Mouse (Mus musculus) common myeloid progenitor, adult 5-6 weeks (primary cell): Measurements from ENCODE around the gene Pofut1. TPM values are rescaled to one million over a fixed set of nuclear protein-coding genes. Genes with fewer than 3 reads are reported as not detected.
"Not testable (repeated sequence)": the region's sequence is repeated elsewhere in the genome, so short reads cannot be mapped to it uniquely, and the experiment has no call there.

Experiments used
- ATAC-seq: replicated peaks from 2 replicates; pipeline ENCODE4 v1.8.0; 2016; ENCODE audit warnings: low read depth, mild to moderate bottlenecking, moderate TSS enrichment, inconsistent platforms; ENCODE audit not compliant: poor library complexity, severe bottlenecking
- total RNA-seq: library from RNA; stranded (forward); fragments of 200-1000, 187-1606 nt; gene quantifications from 2 replicates; pipeline ENCODE4 v1.2.3, GENCODE M21; 2017

Gene Pofut1
- total RNA-seq, 1 experiment from 2014 or later = 23.2 TPM

DNA sequence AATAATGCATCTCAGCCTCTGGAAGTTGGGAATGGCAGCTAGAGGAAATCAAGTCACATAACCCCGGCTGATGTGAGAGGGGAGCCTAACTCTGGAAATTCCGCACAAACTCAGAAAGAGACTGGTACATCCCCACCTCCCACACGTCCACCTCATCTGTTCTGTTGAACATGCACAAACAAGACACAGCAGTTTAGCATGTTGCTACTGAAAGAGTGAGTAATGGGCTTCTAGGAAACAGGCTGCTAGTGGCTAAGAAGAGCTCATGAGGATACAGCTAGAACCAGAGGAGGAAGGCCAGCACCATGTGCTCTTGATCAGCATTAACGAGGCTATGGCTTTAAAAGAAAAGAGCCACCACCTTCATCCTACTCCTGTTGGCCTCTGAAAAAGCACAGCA, 3.4 kb upstream of the Pofut1 start:
- no peak for ATAC-seq

- no peak for ATAC-seq
Measured at GRCm38 (mm10) chr2:153238406-153238805, 2.9 kb upstream of the Pofut1 start.

DNA sequence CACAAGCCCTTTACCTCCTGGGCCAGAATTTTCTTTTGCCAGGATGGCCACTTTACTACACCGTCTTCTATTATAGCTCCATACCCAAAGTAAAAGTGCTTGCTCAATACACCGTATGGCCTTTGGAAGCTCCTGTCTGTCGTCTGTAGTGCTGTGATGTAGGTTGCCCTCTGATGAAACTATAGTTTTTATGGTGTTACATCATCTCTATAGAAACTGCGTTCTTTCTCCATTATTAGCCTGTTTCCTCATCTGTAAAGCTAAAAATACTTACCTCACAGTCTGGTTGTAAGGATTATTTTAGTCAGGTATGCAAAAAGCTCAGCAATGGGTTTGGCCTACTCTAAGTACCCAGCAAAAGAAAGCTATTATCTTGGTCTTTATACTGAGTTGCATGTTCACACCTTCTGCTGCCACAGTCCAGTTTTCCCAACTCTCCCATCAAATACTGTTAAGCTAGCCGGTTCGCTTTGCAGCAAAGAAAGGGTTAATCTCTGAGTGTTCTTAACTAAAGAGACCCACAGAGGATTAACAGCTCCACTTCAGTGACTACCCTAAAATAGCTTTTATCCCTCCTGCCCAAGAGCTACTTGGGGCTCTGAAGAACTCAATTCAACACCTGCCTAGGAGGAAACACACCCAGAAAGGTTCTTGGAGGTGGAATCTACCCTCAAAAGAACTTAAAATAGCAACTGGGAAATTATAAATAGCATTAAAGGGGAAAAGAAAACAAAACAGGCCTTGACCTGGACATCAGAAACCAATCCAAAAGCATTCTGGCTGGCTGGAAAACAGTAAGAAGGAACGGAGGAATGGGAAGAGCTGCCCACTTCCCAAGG, 2.1 kb upstream of the Pofut1 start:
- peak; percentile 40 for ATAC-seq

- ATAC-seq = no peak
Measured at GRCm38 (mm10) chr2:153239860-153240480, 1.4 kb upstream of the Pofut1 start.

DNA sequence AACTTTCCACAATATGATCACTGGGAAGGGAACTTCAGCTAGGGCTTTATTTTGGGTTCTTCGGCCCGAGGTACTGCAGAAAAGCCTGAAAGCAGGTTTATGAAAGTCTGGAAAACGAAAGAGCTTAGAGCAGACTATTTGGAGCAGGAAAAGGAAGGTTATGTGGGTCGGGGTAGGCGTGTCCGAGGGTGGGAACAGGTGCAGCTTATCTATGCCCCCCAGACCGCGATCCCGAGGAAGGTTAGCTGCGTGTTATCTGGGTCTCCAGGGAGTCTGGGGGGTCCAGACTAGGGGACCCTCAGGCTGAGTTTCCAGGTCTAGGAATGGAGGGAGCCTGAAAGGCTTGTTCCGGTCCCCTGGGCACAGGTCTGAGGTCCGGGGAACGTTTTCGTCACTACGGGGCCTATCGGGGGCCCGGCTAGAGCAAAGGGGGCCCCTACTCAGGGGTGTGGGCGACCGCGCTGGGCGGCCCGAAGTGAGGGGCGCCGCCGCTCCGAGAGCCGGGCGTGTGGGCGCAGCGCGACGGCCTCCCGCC, 565 bp upstream of the Pofut1 start:
- ATAC-seq = peak; percentile 37

GRCm38 (mm10) chr2:153242156-153242555, 823 bp downstream of the Pofut1 start:
- no peak for ATAC-seq

DNA sequence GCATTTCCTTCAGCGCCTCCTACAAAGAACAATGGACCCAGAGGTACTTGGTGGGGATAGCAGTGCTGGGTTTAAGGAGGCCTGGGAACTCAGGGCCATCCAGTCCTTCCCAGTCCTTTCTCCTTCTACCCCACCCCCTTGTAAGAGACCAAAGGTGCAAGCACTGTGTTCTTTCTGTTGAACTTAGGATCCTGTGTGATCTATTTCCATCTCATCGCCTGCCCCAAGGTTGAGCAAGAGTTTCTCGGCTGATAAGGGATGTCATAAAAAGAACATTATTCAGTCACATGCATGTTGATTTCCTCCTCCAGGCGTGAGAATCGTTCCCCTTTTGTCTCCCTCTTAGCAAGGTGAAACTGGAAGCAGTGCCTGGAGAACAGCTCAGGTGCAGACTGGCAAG, 8.4 kb downstream of the Pofut1 start:
- no peak for ATAC-seq

- no peak for ATAC-seq
Measured at GRCm38 (mm10) chr2:153256604-153257003, 15.3 kb downstream of the Pofut1 start.

DNA sequence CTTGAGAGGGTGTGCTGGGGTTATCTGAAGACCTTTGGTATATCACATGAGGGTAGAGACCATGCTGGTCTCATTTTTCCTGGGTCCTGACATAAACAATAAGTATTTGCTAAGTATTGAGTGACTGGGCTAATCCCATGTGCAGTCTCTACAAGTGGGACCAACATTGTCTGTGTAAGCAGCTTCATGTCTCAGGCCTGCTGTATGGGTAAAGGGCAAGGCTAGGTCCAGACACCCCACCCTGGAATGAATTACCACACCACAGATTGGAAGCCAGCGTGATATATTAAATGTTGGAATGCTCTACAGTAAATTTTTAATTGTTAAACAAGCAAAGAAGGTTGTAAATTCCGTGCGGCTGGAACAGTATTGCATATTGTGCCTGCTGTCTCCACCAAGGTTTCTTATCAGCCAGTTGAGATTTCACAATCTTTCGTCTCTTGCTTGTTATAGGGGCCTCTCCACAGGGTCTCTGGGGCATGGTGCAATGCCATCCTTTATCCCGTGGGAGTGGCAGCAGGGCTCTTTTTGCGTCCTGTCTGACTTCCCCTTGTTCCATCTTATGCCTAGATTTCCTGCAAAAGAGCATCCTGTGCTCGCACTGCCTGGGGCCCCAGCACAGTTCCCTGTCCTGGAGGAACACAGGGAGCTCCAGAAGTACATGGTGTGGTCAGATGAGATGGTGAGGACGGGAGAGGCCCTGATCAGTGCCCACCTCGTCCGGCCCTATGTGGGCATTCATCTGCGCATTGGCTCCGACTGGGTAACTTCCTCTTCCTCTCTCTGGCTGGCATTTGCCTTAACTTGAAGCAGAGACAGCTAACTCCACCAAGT, 17.9 kb downstream of the Pofut1 start:
- peak; percentile 84 for ATAC-seq

- no peak for ATAC-seq
Measured at GRCm38 (mm10) chr2:153259864-153260674, 18.7 kb downstream of the Pofut1 start.

DNA sequence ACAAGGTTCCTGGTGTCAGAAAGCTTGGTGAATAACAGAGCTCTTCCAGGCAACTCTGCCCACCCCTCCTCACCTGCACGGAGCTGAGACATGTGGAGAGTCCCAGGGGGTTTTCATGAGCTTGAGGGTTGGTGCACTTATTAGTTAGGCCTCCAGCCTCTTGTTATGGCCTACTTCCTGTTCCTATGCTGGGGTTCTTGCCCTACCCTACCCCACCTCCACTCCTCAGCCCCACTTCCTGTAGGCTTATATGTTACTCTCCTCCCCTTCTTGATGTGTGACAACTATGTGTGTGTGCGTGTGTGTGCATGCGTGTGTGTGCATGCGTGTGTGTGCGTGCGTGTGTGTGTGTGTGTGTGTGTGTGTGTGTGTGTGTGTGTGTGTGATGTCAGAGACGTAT, 21.7 kb downstream of the Pofut1 start:
- peak; percentile 31; the same call in 1 of the 2 replicates for ATAC-seq

GRCm38 (mm10) chr2:153267331-153267730, 26.0 kb downstream of the Pofut1 start:
- no peak for ATAC-seq

- ATAC-seq = peak; percentile 59
Measured at GRCm38 (mm10) chr2:153270231-153270915, 29.0 kb downstream of the Pofut1 start.

DNA sequence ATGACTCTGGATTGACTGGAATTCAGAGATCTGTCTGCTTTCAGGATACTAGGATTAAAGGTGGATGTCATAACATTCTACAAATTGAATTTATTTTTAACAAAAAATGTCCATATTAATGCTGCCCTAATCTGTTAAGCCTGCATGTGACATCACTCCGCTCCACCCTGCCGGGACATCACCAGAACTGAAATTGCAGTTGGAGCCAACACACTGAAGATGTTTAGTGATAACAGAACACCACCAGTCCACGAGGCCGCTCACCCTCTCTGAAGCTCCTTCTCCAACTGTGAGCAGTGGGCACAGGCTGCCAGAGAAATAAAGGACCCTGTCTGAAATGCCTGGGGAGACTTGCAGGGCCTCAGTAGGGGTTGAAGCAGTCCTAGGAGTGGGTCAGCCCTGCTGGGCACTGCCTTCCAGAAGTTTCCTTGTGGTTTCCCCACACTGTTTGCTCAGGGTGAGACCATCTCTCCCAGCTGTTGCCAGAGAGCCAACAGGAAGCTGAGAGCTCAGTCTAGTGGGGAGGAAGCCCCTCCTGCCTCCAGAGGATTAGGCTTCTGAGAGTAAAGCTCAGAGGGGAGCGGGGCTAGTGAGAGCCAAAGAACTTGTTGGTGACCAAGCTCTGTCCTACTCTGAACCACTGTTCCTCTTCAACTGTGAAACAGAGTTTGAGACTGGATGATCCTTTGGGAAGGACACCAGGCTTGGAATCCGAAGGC, 33.0 kb downstream of the Pofut1 start:
- ATAC-seq = peak; percentile 67

- no peak for ATAC-seq
Measured at GRCm38 (mm10) chr2:153274919-153275247, 33.5 kb downstream of the Pofut1 start.

GRCm38 (mm10) chr2:153275577-153275976, 34.2 kb downstream of the Pofut1 start:
- not testable (repeated sequence) for ATAC-seq

- no peak for ATAC-seq
Measured at GRCm38 (mm10) chr2:153276440-153276839, 35.1 kb downstream of the Pofut1 start.

GRCm38 (mm10) chr2:153276846-153277245, 35.5 kb downstream of the Pofut1 start:
- not testable (repeated sequence) for ATAC-seq

- ATAC-seq = no peak
Measured at GRCm38 (mm10) chr2:153278357-153278756, 37.0 kb downstream of the Pofut1 start.
